Mouse (Mus musculus): ENCODE measurements around the gene Tmem209. TPM values are rescaled to one million over a fixed set of nuclear protein-coding genes. Genes with fewer than 3 reads are reported as not detected.

The Tmem209 gene
- total and polyA plus RNA-seq, 3 experiments, result 26.1 to 93.4 (median 35.9) TPM

GRCm38 (mm10) chr6:30508824-30509223, 759 bp downstream of the Tmem209 start:
- Histone ChIP-seq H3K9ac (ENCODE audit: control insufficient read depth, low read depth, low read length, poor library complexity, severe bottlenecking) (peak overlapping the region; percentile 89), H3K4me3 (ENCODE audit: control insufficient read depth in 1 of 2, insufficient read depth in 1 of 2, low read depth in 2 of 2, low read length in 2 of 2) (peak overlapping the region; percentile 56 to 80), H3K27ac (ENCODE audit: control insufficient read depth, low read depth, low read length) (peak overlapping the region; percentile 92), H3K79me2 (ENCODE audit: control insufficient read depth, insufficient read depth, low read length, poor library complexity) (peaks cover 9% of the 10 kb centered on the region), H3K9me3 (replicated peaks; ENCODE audit: insufficient read depth, low read length) (no peaks in the 10 kb centered on the region), H3K27me3 (ENCODE audit: control insufficient read depth in 1 of 2, insufficient read depth in 2 of 2, low read length in 2 of 2) (no peaks in the 10 kb centered on the region), H3K4me1 (ENCODE audit: control insufficient read depth in 1 of 2, insufficient read depth in 2 of 2, low read length in 2 of 2) (peaks cover 5 to 11% of the 10 kb centered on the region in 2 experiments; a peak in 3 of 4 replicates), H3K36me3 (ENCODE audit: control insufficient read depth in 1 of 2, insufficient read depth in 2 of 2, low read length in 2 of 2) (peaks cover 0 to 26% of the 10 kb centered on the region in 2 experiments; a peak in 3 of 4 replicates)
- DNase-seq (ENCODE audit: low read depth, low spot score), result peak; percentile 25
- no peak for TF ChIP-seq POLR2AphosphoS5 (IDR thresholded peaks at IDR 0.05; ENCODE audit: borderline replicate concordance, low read depth, low read length)
- no peak for TF ChIP-seq MYC (IDR thresholded peaks at IDR 0.05; ENCODE audit: low read depth, low read length)
- TF ChIP-seq USF2 (IDR thresholded peaks at IDR 0.05; ENCODE audit: borderline replicate concordance in 1 of 2, insufficient read depth in 1 of 2, low read depth in 1 of 2, low read length in 2 of 2), result no peak
- TF ChIP-seq MEF2A (IDR thresholded peaks at IDR 0.05; ENCODE audit: extremely low read depth, insufficient replicate concordance, low read depth, low read length, poor library complexity, severe bottlenecking), result no peak
- peak; percentile 87; the same call in 1 of the 2 replicates for TF ChIP-seq CHD1 (IDR thresholded peaks at IDR 0.05; ENCODE audit: low read depth, low read length)
- no peak for TF ChIP-seq ETS1 (IDR thresholded peaks at IDR 0.05; ENCODE audit: low read depth, low read length)
- TF ChIP-seq CTCF (IDR thresholded peaks at IDR 0.05 in 2 of 3, conservative IDR thresholded peaks at IDR 0.05 in 1 of 3; ENCODE audit: control insufficient read depth in 1 of 3, insufficient read depth in 1 of 3, low read depth in 2 of 3, low read length in 3 of 3, poor library complexity in 1 of 3, severe bottlenecking in 1 of 3), result no peak

GRCm38 (mm10) chr6:30499049-30499448, 10.5 kb downstream of the Tmem209 start:
- Histone ChIP-seq H3K9me3 (replicated peaks; ENCODE audit: insufficient read depth, low read length) (no peaks in the 10 kb centered on the region), H3K4me3 (ENCODE audit: control insufficient read depth in 1 of 2, insufficient read depth in 1 of 2, low read depth in 2 of 2, low read length in 2 of 2) (no peak overlapping the region), H3K9ac (ENCODE audit: control insufficient read depth, low read depth, low read length, poor library complexity, severe bottlenecking) (no peak overlapping the region), H3K36me3 (ENCODE audit: control insufficient read depth in 1 of 2, insufficient read depth in 2 of 2, low read length in 2 of 2) (peaks cover 9 to 53% of the 10 kb centered on the region in 2 experiments), H3K79me2 (ENCODE audit: control insufficient read depth, insufficient read depth, low read length, poor library complexity) (peaks cover 2% of the 10 kb centered on the region; the same call in 1 of the 2 replicates), H3K4me1 (ENCODE audit: control insufficient read depth in 1 of 2, insufficient read depth in 2 of 2, low read length in 2 of 2) (peaks cover 0 to 2% of the 10 kb centered on the region in 2 experiments; a peak in 2 of 4 replicates), H3K27ac (ENCODE audit: control insufficient read depth, low read depth, low read length) (no peak overlapping the region), H3K27me3 (ENCODE audit: control insufficient read depth in 1 of 2, insufficient read depth in 2 of 2, low read length in 2 of 2) (no peaks in the 10 kb centered on the region)
- no peak for DNase-seq (ENCODE audit: low read depth, low spot score)
- TF ChIP-seq JUND (IDR thresholded peaks at IDR 0.05; ENCODE audit: low read depth, low read length), result no peak

GRCm38 (mm10) chr6:30486504-30486903, 23.1 kb downstream of the Tmem209 start:
- no peaks in the 10 kb centered on the region for H3K79me2 ChIP-seq (ENCODE audit: control insufficient read depth, insufficient read depth, low read length, poor library complexity)
- H3K9me3 ChIP-seq (replicated peaks; ENCODE audit: insufficient read depth, low read length), result no peaks in the 10 kb centered on the region
- no peaks in the 10 kb centered on the region for H3K4me1 ChIP-seq (ENCODE audit: control insufficient read depth in 1 of 2, insufficient read depth in 2 of 2, low read length in 2 of 2)
- TF ChIP-seq NELFE (IDR thresholded peaks at IDR 0.05; ENCODE audit: low read depth, low read length) (no peak), ZC3H11A (IDR thresholded peaks at IDR 0.05; ENCODE audit: low read depth, low read length) (no peak), USF1 (IDR thresholded peaks at IDR 0.05; ENCODE audit: low read depth, low read length) (no peak), MAX (IDR thresholded peaks at IDR 0.05; ENCODE audit: low read length) (no peak), TAL1 (IDR thresholded peaks at IDR 0.05; ENCODE audit: low read length) (no peak), MEF2A (IDR thresholded peaks at IDR 0.05; ENCODE audit: extremely low read depth, insufficient replicate concordance, low read depth, low read length, poor library complexity, severe bottlenecking) (no peak), GABPA (IDR thresholded peaks at IDR 0.05; ENCODE audit: low read depth, low read length) (no peak), POLR2A (IDR thresholded peaks at IDR 0.05; ENCODE audit: control insufficient read depth in 1 of 2, insufficient read depth in 1 of 2, low read depth in 1 of 2, low read length in 2 of 2, poor library complexity in 1 of 2) (no peak), USF2 (IDR thresholded peaks at IDR 0.05; ENCODE audit: borderline replicate concordance in 1 of 2, insufficient read depth in 1 of 2, low read depth in 1 of 2, low read length in 2 of 2) (no peak), POLR2AphosphoS2 (IDR thresholded peaks at IDR 0.05; ENCODE audit: low read length) (no peak), EP300 (IDR thresholded peaks at IDR 0.05; ENCODE audit: low read depth in 1 of 2, low read length in 2 of 2) (no peak), TCF12 (IDR thresholded peaks at IDR 0.05; ENCODE audit: low read depth, low read length) (no peak), MAFK (IDR thresholded peaks at IDR 0.05; ENCODE audit: borderline replicate concordance, low read depth, low read length) (no peak), CTCF (IDR thresholded peaks at IDR 0.05 in 2 of 3, conservative IDR thresholded peaks at IDR 0.05 in 1 of 3; ENCODE audit: control insufficient read depth in 1 of 3, insufficient read depth in 1 of 3, low read depth in 2 of 3, low read length in 3 of 3, poor library complexity in 1 of 3, severe bottlenecking in 1 of 3) (no peak)
- H3K9ac ChIP-seq (ENCODE audit: control insufficient read depth, low read depth, low read length, poor library complexity, severe bottlenecking), result no peak overlapping the region
- H3K36me3 ChIP-seq (ENCODE audit: control insufficient read depth in 1 of 2, insufficient read depth in 2 of 2, low read length in 2 of 2), result peaks cover 0 to 55% of the 10 kb centered on the region in 2 experiments; a peak in 2 of 4 replicates
- DNase-seq (ENCODE audit: low read depth, low spot score), result no peak
- H3K4me3 ChIP-seq (ENCODE audit: control insufficient read depth in 1 of 2, insufficient read depth in 1 of 2, low read depth in 2 of 2, low read length in 2 of 2), result no peak overlapping the region
- no peak overlapping the region for H3K27ac ChIP-seq (ENCODE audit: control insufficient read depth, low read depth, low read length)
- H3K27me3 ChIP-seq (ENCODE audit: control insufficient read depth in 1 of 2, insufficient read depth in 2 of 2, low read length in 2 of 2), result no peaks in the 10 kb centered on the region
